Mouse (Mus musculus) lung, postnatal 10 days (tissue): ENCODE results near the gene Olfr1295.

Experiments used
- DNase-seq: peaks from one replicate; pipeline ENCODE4 v3.0.0; 2021

Gene Olfr1295

GRCm38 (mm10) chr2:111569581-111569980 lies at the start of gene Olfr1295:
TSS of gene Olfr1295 (minus strand) at chr2:111569681.
- DNase-seq, result no peak

- DNase-seq, result no peak
Measured at GRCm38 (mm10) chr2:111540191-111540590, 29.3 kb downstream of the Olfr1295 start, which contains the start of gene Olfr1294. TSS of gene Olfr1294 (minus strand) at chr2:111540291.

GRCm38 (mm10) chr2:111524903-111525302 lies 44.6 kb downstream of the Olfr1295 start, which contains the start of gene Olfr1293-ps:
TSS of gene Olfr1293-ps (plus strand) at chr2:111525203.
- no peak for DNase-seq

GRCm38 (mm10) chr2:111517451-111517850 lies 52.0 kb downstream of the Olfr1295 start:
- DNase-seq, result no peak
